ENCODE assay signal across 8 mouse cellular contexts in genomic region chr4:135686568-135686953, GRCm38 (mm10). TPM values are rescaled to one million over a fixed set of nuclear protein-coding genes. Genes with fewer than 3 reads are reported as not detected.
A peak's percentile ranks its signal among the peaks of the same experiment; 100 is the strongest.
DNase-seq lines count a peak whose midpoint lies in the region; ATAC-seq and TF ChIP-seq lines count a peak whose summit lies in the region.

No protein-coding gene starts in this region.

- H3K36me3 ChIP-seq in spleen, adult 2 months (ENCODE audit: control insufficient read depth, insufficient read depth, low read length), result no peaks in the 10 kb centered on the region
- H3K36me3 ChIP-seq in forebrain, embryonic 12.5 days (replicated peaks), result no peaks in the 10 kb centered on the region
- no peaks in the 10 kb centered on the region for H3K36me3 ChIP-seq in limb, embryonic 14.5 days (ENCODE audit: control insufficient read depth, insufficient read depth, low read length)
- H3K36me3 ChIP-seq in stomach, embryonic 15.5 days, result no peaks in the 10 kb centered on the region

- TF ChIP-seq POLR2A in spleen, adult 2 months (IDR thresholded peaks at IDR 0.05; ENCODE audit: low read depth, low read length), result no peak
- TF ChIP-seq POLR2A in limb, embryonic 14.5 days (IDR thresholded peaks at IDR 0.05; ENCODE audit: borderline replicate concordance, extremely low read depth, insufficient read depth, insufficient read length), result no peak

- peak overlapping the region; percentile 56; the same call in 1 of the 2 replicates for H3K4me3 ChIP-seq in spleen, adult 2 months (ENCODE audit: extremely low read depth, insufficient read depth, insufficient read length)
- H3K4me3 ChIP-seq in forebrain, embryonic 12.5 days (replicated peaks), result peak overlapping the region; percentile 57
- H3K4me3 ChIP-seq in limb, embryonic 14.5 days (replicated peaks; ENCODE audit: low read length), result peak overlapping the region; percentile 60
- H3K4me3 ChIP-seq in stomach, embryonic 15.5 days (replicated peaks), result peak overlapping the region; percentile 60

- 3% methylated on average over 21 of the region's 21 CpGs for WGBS in spleen, adult 2 months
- WGBS in forebrain, embryonic 12.5 days, result under 1% methylated on average over 21 of the region's 21 CpGs
- WGBS in limb, embryonic 14.5 days, result under 1% methylated on average over 21 of the region's 21 CpGs
- 2% methylated on average over 21 of the region's 21 CpGs for WGBS in stomach, embryonic 15.5 days

- no peak for DNase-seq in spleen, adult 2 months (ENCODE audit: low read depth in 1 of 2, low spot score in 2 of 2)
- no peak for DNase-seq in spleen, postnatal 10 days (ENCODE audit: low spot score in 2 of 2)
- DNase-seq in limb, embryonic 14.5 days (ENCODE audit: low spot score), result no peak
- DNase-seq in right cerebral cortex, postnatal 4 days, result no peak
- DNase-seq in urinary bladder, adult 2 months (ENCODE audit: low spot score), result no peak
- DNase-seq in right cerebral cortex, postnatal 14 days, result no peak

- peak overlapping the region; percentile 98 for H3K4me2 ChIP-seq in forebrain, embryonic 12.5 days
- peak overlapping the region; percentile 100 for H3K4me2 ChIP-seq in limb, embryonic 14.5 days (replicated peaks; ENCODE audit: low read depth, low read length, severe bottlenecking)
- peak overlapping the region; percentile 95 for H3K4me2 ChIP-seq in stomach, embryonic 15.5 days

- H3K27me3 ChIP-seq in spleen, adult 2 months (ENCODE audit: control insufficient read depth, insufficient read depth, low read length), result peaks cover 7% of the 10 kb centered on the region
- peaks cover 66% of the 10 kb centered on the region for H3K27me3 ChIP-seq in forebrain, embryonic 12.5 days
- H3K27me3 ChIP-seq in limb, embryonic 14.5 days (ENCODE audit: control insufficient read depth, insufficient read depth, low read length), result peaks cover 34% of the 10 kb centered on the region
- H3K27me3 ChIP-seq in stomach, embryonic 15.5 days (replicated peaks), result peaks cover 28% of the 10 kb centered on the region; the same call in 1 of the 2 replicates

- H3K9ac ChIP-seq in forebrain, embryonic 12.5 days, result peak overlapping the region; percentile 71
- peak overlapping the region; percentile 72 for H3K9ac ChIP-seq in limb, embryonic 14.5 days (ENCODE audit: low read depth, low read length, severe bottlenecking)
- peak overlapping the region; percentile 59; the same call in 1 of the 2 replicates for H3K9ac ChIP-seq in stomach, embryonic 15.5 days

- H3K4me1 ChIP-seq in spleen, adult 2 months (ENCODE audit: control insufficient read depth, insufficient read depth, insufficient read length), result peaks cover 5% of the 10 kb centered on the region; the same call in 1 of the 2 replicates
- H3K4me1 ChIP-seq in forebrain, embryonic 12.5 days, result peaks cover 17% of the 10 kb centered on the region
- H3K4me1 ChIP-seq in limb, embryonic 14.5 days (ENCODE audit: control insufficient read depth, insufficient read depth, low read length), result peaks cover 4% of the 10 kb centered on the region; the same call in 1 of the 2 replicates
- no peaks in the 10 kb centered on the region for H3K4me1 ChIP-seq in stomach, embryonic 15.5 days

- no peak overlapping the region for H3K27ac ChIP-seq in spleen, adult 2 months (ENCODE audit: insufficient read depth, low read length)
- H3K27ac ChIP-seq in forebrain, embryonic 12.5 days, result no peak overlapping the region
- no peak overlapping the region for H3K27ac ChIP-seq in limb, embryonic 14.5 days (replicated peaks; ENCODE audit: low read depth, low read length)
- H3K27ac ChIP-seq in stomach, embryonic 15.5 days, result no peak overlapping the region

- H3K9me3 ChIP-seq in forebrain, embryonic 12.5 days, result no peaks in the 10 kb centered on the region
- H3K9me3 ChIP-seq in limb, embryonic 14.5 days (ENCODE audit: control insufficient read depth, low read length), result no peaks in the 10 kb centered on the region
- no peaks in the 10 kb centered on the region for H3K9me3 ChIP-seq in stomach, embryonic 15.5 days

- no peak for TF ChIP-seq CTCF in spleen, adult 2 months (IDR thresholded peaks at IDR 0.05; ENCODE audit: extremely low read depth, insufficient read depth, insufficient read length, insufficient replicate concordance)

- no peak for ATAC-seq in forebrain, embryonic 12.5 days (ENCODE audit: low FRiP score)
- no peak for ATAC-seq in limb, embryonic 14.5 days (ENCODE audit: low FRiP score, low read depth)
- no peak for ATAC-seq in stomach, embryonic 15.5 days (ENCODE audit: insufficient read depth, low FRiP score, low read depth)

RNA-seq across cellular contexts. Expression of gene Ifnlr1, which starts 0.5 kb away (rescaled TPM):
- polyA plus RNA-seq in spleen, adult 2 months (2012; rRNA removed), result 0.61 and 0.78 TPM in 2 replicates
- 0.36 and 0.40 TPM in 2 replicates for polyA plus RNA-seq in forebrain, embryonic 12.5 days (2016; fragmentation: Nextera tagmentation; extraction: Ambion mirVana)
- 3.1 and 3.4 TPM in 2 replicates for polyA plus RNA-seq in limb, embryonic 14.5 days (2012; rRNA removed)
- polyA plus RNA-seq in limb, embryonic 14.5 days (2014; fragmentation: Nextera tagmentation; extraction: Ambion mirVana), result 1.1 and 2.0 TPM in 2 replicates
- 1.8 TPM in 2 replicates for polyA plus RNA-seq in stomach, embryonic 15.5 days (2015; fragmentation: Nextera tagmentation; extraction: Ambion mirVana)
- polyA plus RNA-seq in urinary bladder, adult 2 months (2012; rRNA removed), result 6.5 and 8.0 TPM in 2 replicates

RNA-seq across cellular contexts. Expression of gene Il22ra1, which starts 41.4 kb away (rescaled TPM):
- polyA plus RNA-seq in spleen, adult 2 months (2012; rRNA removed), result 0.67 and 0.76 TPM in 2 replicates
- polyA plus RNA-seq in forebrain, embryonic 12.5 days (2016; fragmentation: Nextera tagmentation; extraction: Ambion mirVana), result not detected in 2 replicates
- 1.2 and 1.6 TPM in 2 replicates for polyA plus RNA-seq in limb, embryonic 14.5 days (2012; rRNA removed)
- polyA plus RNA-seq in limb, embryonic 14.5 days (2014; fragmentation: Nextera tagmentation; extraction: Ambion mirVana), result 0.79 and 1.2 TPM in 2 replicates
- polyA plus RNA-seq in stomach, embryonic 15.5 days (2015; fragmentation: Nextera tagmentation; extraction: Ambion mirVana), result 2.0 and 2.8 TPM in 2 replicates
- 0.38 and 0.47 TPM in 2 replicates for polyA plus RNA-seq in urinary bladder, adult 2 months (2012; rRNA removed)
